Mouse (Mus musculus): Measurements from ENCODE around the gene Jag2. TPM values are rescaled to one million over a fixed set of nuclear protein-coding genes. Genes with fewer than 3 reads are reported as not detected.

The Jag2 gene
- polyA plus RNA-seq, 1 experiment from 2014 or later, result 0.34 TPM

DNA sequence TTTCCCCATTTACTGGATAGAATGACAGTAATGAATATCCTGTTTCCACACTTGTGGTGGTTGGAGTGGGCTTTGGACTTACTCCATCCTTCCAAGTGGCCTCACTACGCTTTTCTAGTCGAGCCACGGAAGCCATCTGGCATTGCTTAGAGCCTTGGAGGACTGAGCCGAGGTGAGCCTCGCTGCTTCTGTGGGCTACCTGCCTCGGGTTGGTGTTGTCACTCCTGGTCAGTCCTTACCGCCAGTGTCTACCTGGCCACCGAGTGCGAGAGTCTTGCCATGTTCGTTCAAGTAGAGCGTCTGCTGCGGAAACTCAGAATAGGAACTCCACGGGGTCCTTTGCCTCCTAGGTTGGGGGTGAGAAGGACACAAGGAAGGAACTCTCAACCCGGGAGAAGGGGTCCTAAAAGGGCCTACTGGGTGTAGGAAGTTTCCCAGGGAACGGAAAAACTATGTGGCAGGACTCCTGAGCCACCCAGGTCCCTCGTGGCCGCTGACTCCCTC, 52.5 kb downstream of the Jag2 start:
- ATAC-seq (ENCODE audit: low read depth), result no peak
- peak overlapping the region; percentile 28 for H3K4me3 ChIP-seq (ENCODE audit: low read depth, low read length)
- H3K9me3 ChIP-seq (replicated peaks; ENCODE audit: control insufficient read depth, low read length), result no peaks in the 10 kb centered on the region
- H3K9ac ChIP-seq (ENCODE audit: low read depth, low read length), result no peak overlapping the region
- peaks cover 15% of the 10 kb centered on the region for H3K4me1 ChIP-seq (ENCODE audit: control insufficient read depth, low read depth, low read length)
- peak overlapping the region; percentile 42 for H3K4me2 ChIP-seq (ENCODE audit: low read depth, low read length)
- no peaks in the 10 kb centered on the region for H3K36me3 ChIP-seq (ENCODE audit: control insufficient read depth, insufficient read depth)
- H3K27ac ChIP-seq (ENCODE audit: low read length), result no peak overlapping the region
- H3K27me3 ChIP-seq (ENCODE audit: control insufficient read depth, insufficient read depth, low read depth, low read length), result peaks cover 55% of the 10 kb centered on the region
- WGBS (ENCODE audit: insufficient replicate concordance), result 3% methylated on average over 17 of the region's 17 CpGs

DNA sequence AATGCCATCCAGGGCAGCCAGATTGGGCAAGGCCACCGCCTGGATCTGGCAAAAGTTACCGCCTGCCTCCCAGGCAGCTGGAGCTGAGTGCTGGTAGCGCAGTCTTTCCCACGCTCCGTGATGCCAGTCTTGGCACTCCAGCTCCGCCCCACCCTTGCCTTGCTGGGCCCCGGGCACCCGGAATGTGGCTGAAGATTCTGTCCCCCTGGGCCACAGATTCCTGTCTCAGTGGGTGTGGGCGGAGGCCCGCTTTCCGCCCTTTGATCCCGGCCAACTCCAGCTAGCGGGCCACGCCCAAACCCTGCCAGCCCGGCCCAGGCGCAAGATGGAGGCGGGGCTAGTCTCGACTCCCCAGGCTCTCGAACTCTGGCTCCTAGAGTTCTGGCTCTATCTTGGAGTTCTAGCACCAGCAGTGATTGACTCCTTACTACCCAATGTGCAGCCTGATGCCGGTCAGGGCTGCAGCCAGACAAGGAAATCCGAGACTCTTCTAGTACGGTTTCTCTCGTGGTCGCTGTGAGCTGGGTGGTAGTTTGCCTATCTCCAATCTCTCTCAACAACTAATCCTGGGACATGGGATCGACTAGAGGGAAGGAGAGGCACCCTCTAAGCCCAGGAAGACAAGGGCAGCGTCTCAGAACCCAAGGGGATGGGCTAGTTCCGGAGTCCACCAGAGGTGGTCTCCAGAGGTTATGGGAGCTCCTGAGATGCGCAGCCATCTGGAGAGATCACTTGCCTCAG, 53.1 kb downstream of the Jag2 start:
- Histone ChIP-seq H3K36me3 (ENCODE audit: control insufficient read depth, insufficient read depth) (no peaks in the 10 kb centered on the region), H3K27me3 (ENCODE audit: control insufficient read depth, insufficient read depth, low read depth, low read length) (peaks cover 55% of the 10 kb centered on the region), H3K4me1 (ENCODE audit: control insufficient read depth, low read depth, low read length) (peaks cover 15% of the 10 kb centered on the region), H3K27ac (ENCODE audit: low read length) (no peak overlapping the region), H3K4me2 (ENCODE audit: low read depth, low read length) (peak overlapping the region; percentile 42; the same call in 1 of the 2 replicates), H3K4me3 (ENCODE audit: low read depth, low read length) (peak overlapping the region; percentile 5; the same call in 1 of the 2 replicates), H3K9me3 (replicated peaks; ENCODE audit: control insufficient read depth, low read length) (no peaks in the 10 kb centered on the region), H3K9ac (ENCODE audit: low read depth, low read length) (no peak overlapping the region)
- 3% methylated on average over 28 of the region's 28 CpGs for WGBS (ENCODE audit: insufficient replicate concordance)
- ATAC-seq (ENCODE audit: low read depth), result peak; percentile 33; the same call in 1 of the 2 replicates

GRCm38 (mm10) chr12:112875225-112876013, 54.2 kb downstream of the Jag2 start:
- 15% methylated on average over 16 of the region's 16 CpGs for WGBS (ENCODE audit: insufficient replicate concordance)
- Histone ChIP-seq H3K9me3 (replicated peaks; ENCODE audit: control insufficient read depth, low read length) (no peaks in the 10 kb centered on the region), H3K36me3 (ENCODE audit: control insufficient read depth, insufficient read depth) (no peaks in the 10 kb centered on the region), H3K27ac (ENCODE audit: low read length) (no peak overlapping the region), H3K9ac (ENCODE audit: low read depth, low read length) (no peak overlapping the region), H3K4me1 (ENCODE audit: control insufficient read depth, low read depth, low read length) (peaks cover 15% of the 10 kb centered on the region), H3K4me2 (ENCODE audit: low read depth, low read length) (no peak overlapping the region), H3K27me3 (ENCODE audit: control insufficient read depth, insufficient read depth, low read depth, low read length) (peaks cover 59% of the 10 kb centered on the region), H3K4me3 (ENCODE audit: low read depth, low read length) (no peak overlapping the region)
- ATAC-seq (ENCODE audit: low read depth), result peak; percentile 25; the same call in 1 of the 2 replicates

GRCm38 (mm10) chr12:112874199-112874598, 55.4 kb downstream of the Jag2 start:
- Histone ChIP-seq H3K27ac (ENCODE audit: low read length) (no peak overlapping the region), H3K36me3 (ENCODE audit: control insufficient read depth, insufficient read depth) (no peaks in the 10 kb centered on the region), H3K4me3 (ENCODE audit: low read depth, low read length) (0 out of 2 replicates have a peak overlapping the region, but pooled peaks have one; percentile 2), H3K9me3 (replicated peaks; ENCODE audit: control insufficient read depth, low read length) (no peaks in the 10 kb centered on the region), H3K9ac (ENCODE audit: low read depth, low read length) (no peak overlapping the region), H3K27me3 (ENCODE audit: control insufficient read depth, insufficient read depth, low read depth, low read length) (peaks cover 59% of the 10 kb centered on the region), H3K4me1 (ENCODE audit: control insufficient read depth, low read depth, low read length) (peaks cover 15% of the 10 kb centered on the region), H3K4me2 (ENCODE audit: low read depth, low read length) (0 out of 2 replicates have a peak overlapping the region, but pooled peaks have one; percentile 25)
- no peak for ATAC-seq (ENCODE audit: low read depth)
- 14% methylated on average over 22 of the region's 22 CpGs for WGBS (ENCODE audit: insufficient replicate concordance)

DNA sequence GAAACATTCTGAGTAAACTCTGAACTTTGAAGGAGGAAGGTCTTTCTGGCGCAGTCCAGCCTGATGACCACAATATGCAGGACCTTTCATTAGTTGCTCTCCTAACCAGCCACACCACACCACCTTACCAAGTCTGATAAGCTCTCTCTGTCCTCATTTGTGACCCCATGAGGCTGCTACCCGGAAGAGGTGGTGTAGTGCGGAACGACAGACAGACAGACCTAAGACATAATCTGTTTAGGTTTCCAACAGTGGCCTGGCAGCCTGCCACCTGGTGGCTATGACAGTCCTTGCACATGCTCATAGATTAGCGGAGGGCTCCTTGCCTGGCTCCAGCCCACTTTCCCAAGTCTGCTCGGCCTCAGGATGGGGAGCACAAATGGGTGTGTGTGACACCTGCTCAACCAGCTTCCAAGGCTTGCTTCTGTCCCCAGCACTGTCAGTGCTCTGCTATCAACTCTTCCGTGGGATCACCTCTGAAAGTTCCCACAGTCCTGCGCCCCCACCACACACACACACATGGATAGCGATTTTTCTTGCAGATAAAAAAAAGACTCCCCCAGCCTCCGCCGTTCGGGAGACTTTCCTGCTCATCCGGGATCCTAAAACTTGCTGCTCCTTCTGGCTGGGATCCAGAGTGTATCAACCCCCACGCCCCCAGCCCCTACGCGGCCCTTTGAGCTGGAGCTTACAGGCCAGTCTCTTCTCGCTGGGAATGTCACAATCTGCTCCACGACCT, 56.0 kb downstream of the Jag2 start:
- H3K4me1 ChIP-seq (ENCODE audit: control insufficient read depth, low read depth, low read length), result peaks cover 15% of the 10 kb centered on the region
- WGBS (ENCODE audit: insufficient replicate concordance), result 20% methylated on average over 18 of the region's 18 CpGs
- H3K27me3 ChIP-seq (ENCODE audit: control insufficient read depth, insufficient read depth, low read depth, low read length), result peaks cover 54% of the 10 kb centered on the region
- H3K9ac ChIP-seq (ENCODE audit: low read depth, low read length), result no peak overlapping the region
- no peak overlapping the region for H3K4me3 ChIP-seq (ENCODE audit: low read depth, low read length)
- H3K9me3 ChIP-seq (replicated peaks; ENCODE audit: control insufficient read depth, low read length), result no peaks in the 10 kb centered on the region
- no peaks in the 10 kb centered on the region for H3K36me3 ChIP-seq (ENCODE audit: control insufficient read depth, insufficient read depth)
- ATAC-seq (ENCODE audit: low read depth), result no peak
- H3K4me2 ChIP-seq (ENCODE audit: low read depth, low read length), result no peak overlapping the region
- H3K27ac ChIP-seq (ENCODE audit: low read length), result no peak overlapping the region

GRCm38 (mm10) chr12:112872991-112873390, 56.6 kb downstream of the Jag2 start:
- ATAC-seq (ENCODE audit: low read depth), result no peak
- Histone ChIP-seq H3K4me3 (ENCODE audit: low read depth, low read length) (no peak overlapping the region), H3K9me3 (replicated peaks; ENCODE audit: control insufficient read depth, low read length) (no peaks in the 10 kb centered on the region), H3K27me3 (ENCODE audit: control insufficient read depth, insufficient read depth, low read depth, low read length) (peaks cover 48% of the 10 kb centered on the region), H3K9ac (ENCODE audit: low read depth, low read length) (no peak overlapping the region), H3K27ac (ENCODE audit: low read length) (no peak overlapping the region), H3K4me2 (ENCODE audit: low read depth, low read length) (no peak overlapping the region), H3K4me1 (ENCODE audit: control insufficient read depth, low read depth, low read length) (peaks cover 15% of the 10 kb centered on the region), H3K36me3 (ENCODE audit: control insufficient read depth, insufficient read depth) (no peaks in the 10 kb centered on the region)
- 62% methylated on average over 10 of the region's 10 CpGs for WGBS (ENCODE audit: insufficient replicate concordance)

DNA sequence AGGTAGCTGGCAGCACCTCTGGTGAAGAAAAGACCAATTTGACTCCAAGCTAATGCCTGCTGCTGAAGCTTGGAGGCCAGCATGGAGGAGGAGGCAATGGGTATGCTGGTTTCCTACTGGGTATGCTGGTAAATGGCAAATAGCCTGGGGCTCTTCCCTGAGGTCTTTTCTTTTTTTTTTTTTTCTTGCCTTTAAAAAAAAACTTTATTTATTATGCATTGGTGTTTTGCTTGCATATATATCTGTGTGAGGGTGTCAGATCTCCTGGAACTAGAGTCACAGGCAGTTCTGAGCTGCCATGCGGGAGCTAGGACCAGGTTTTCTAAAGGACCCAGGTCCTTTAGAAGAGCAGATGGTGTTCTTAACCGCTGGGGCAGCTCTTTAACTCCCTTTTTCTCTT, 58.3 kb downstream of the Jag2 start:
- Histone ChIP-seq H3K9ac (ENCODE audit: low read depth, low read length) (no peak overlapping the region), H3K27me3 (ENCODE audit: control insufficient read depth, insufficient read depth, low read depth, low read length) (peaks cover 31% of the 10 kb centered on the region), H3K9me3 (replicated peaks; ENCODE audit: control insufficient read depth, low read length) (no peaks in the 10 kb centered on the region), H3K27ac (ENCODE audit: low read length) (no peak overlapping the region), H3K4me1 (ENCODE audit: control insufficient read depth, low read depth, low read length) (peaks cover 4% of the 10 kb centered on the region), H3K4me3 (ENCODE audit: low read depth, low read length) (no peak overlapping the region), H3K36me3 (ENCODE audit: control insufficient read depth, insufficient read depth) (no peaks in the 10 kb centered on the region), H3K4me2 (ENCODE audit: low read depth, low read length) (no peak overlapping the region)
- no peak for ATAC-seq (ENCODE audit: low read depth)
- 63% methylated on average over 2 of the region's 2 CpGs for WGBS (ENCODE audit: insufficient replicate concordance)

DNA sequence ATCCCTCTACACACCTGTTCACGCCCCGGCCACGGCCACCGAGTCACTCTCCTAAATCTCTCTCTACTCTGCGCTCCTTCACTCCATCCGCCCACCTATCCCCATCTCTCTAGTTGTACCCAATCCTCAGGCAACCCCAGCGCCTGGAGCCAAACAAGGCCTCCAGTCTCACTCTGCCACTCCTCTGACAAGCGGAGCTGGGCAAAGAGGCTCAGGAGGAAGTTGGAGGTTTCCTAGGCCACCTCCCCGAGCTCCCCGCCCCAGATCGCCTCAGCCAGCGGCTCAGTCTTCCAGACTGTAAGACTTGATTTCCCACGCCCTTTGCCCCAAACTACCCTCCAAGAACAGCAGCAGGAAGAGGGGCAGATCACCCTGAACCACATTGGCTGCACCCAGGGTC, 58.8 kb downstream of the Jag2 start:
- Histone ChIP-seq H3K9ac (ENCODE audit: low read depth, low read length) (no peak overlapping the region), H3K9me3 (replicated peaks; ENCODE audit: control insufficient read depth, low read length) (no peaks in the 10 kb centered on the region), H3K36me3 (ENCODE audit: control insufficient read depth, insufficient read depth) (no peaks in the 10 kb centered on the region), H3K4me3 (ENCODE audit: low read depth, low read length) (no peak overlapping the region), H3K27me3 (ENCODE audit: control insufficient read depth, insufficient read depth, low read depth, low read length) (peaks cover 26% of the 10 kb centered on the region), H3K27ac (ENCODE audit: low read length) (no peak overlapping the region), H3K4me1 (ENCODE audit: control insufficient read depth, low read depth, low read length) (no peaks in the 10 kb centered on the region; the same call in 1 of the 2 replicates), H3K4me2 (ENCODE audit: low read depth, low read length) (no peak overlapping the region)
- 26% methylated on average over 13 of the region's 13 CpGs for WGBS (ENCODE audit: insufficient replicate concordance)
- no peak for ATAC-seq (ENCODE audit: low read depth)
